Mouse (Mus musculus): ENCODE data around the gene Slc38a11. TPM values are rescaled to one million over a fixed set of nuclear protein-coding genes. Genes with fewer than 3 reads are reported as not detected.

Gene Slc38a11
- total RNA-seq, 2 experiments from 2014 or later, result 0.92 to 1.2 TPM

Small RNA genes lying within 50 kb of the gene (microRNA-seq; reads per million reads assigned to microRNA genes)
- 0 reads per million in 2 experiments for gene Mir6337

Other genes starting within 250 kb of the Slc38a11 start
- gene Cobll1, start 124.6 kb downstream of the Slc38a11 start, total RNA-seq (2021), result 1 to 10 TPM; 2.9 to 5.0 TPM
- under 1 TPM; 0.13 to 0.27 TPM for gene Scn3a, start 203.6 kb upstream of the Slc38a11 start, total RNA-seq (2021)